Mouse (Mus musculus): ENCODE measurements around the gene Rfx6. TPM values are rescaled to one million over a fixed set of nuclear protein-coding genes. Genes with fewer than 3 reads are reported as not detected.

Gene Rfx6
- total RNA-seq (2021): not detected
- long read RNA-seq, experiment 1: 0 reads
- long read RNA-seq, experiment 2: 0 reads

- TF ChIP-seq CTCF (IDR thresholded peaks at IDR 0.05): no peak
- intact Hi-C loops (cut with DNase I): no loop called here
Observed at GRCm38 (mm10) chr10:51677548-51678250, at the start of gene Rfx6. Gene Rfx6 (plus strand): TSS chr10:51677756.

GRCm38 (mm10) chr10:51631411-51632136, 46.0 kb upstream of the Rfx6 start, which contains the start of gene Gprc6a:
Gene Gprc6a (minus strand): TSS chr10:51631461.
- intact Hi-C loops (cut with DNase I): no loop called here
- TF ChIP-seq CTCF (IDR thresholded peaks at IDR 0.05): no peak
- no peak for DNase-seq (ENCODE audit: extremely low spot score in 1 of 2, low spot score in 2 of 2)
- no peak within 1 kb of the TSS for H3K4me3 ChIP-seq
- no peak within 1 kb of the TSS for H3K27ac ChIP-seq

More at GRCm38 (mm10) chr10:51677548-51678250, at the start of gene Rfx6:
- peak; percentile 14 to 24 for DNase-seq (ENCODE audit: extremely low spot score in 1 of 2, low spot score in 2 of 2)
- no peak within 1 kb of the TSS for H3K27ac ChIP-seq
- H3K4me3 ChIP-seq: peak within 1 kb of the TSS; percentile 44

- intact Hi-C loops (cut with DNase I): no loop called here
- TF ChIP-seq CTCF (IDR thresholded peaks at IDR 0.05): no peak
- DNase-seq (ENCODE audit: extremely low spot score in 1 of 2, low spot score in 2 of 2): no peak
Observed at GRCm38 (mm10) chr10:51649506-51650221, 27.9 kb upstream of the Rfx6 start.

DNA sequence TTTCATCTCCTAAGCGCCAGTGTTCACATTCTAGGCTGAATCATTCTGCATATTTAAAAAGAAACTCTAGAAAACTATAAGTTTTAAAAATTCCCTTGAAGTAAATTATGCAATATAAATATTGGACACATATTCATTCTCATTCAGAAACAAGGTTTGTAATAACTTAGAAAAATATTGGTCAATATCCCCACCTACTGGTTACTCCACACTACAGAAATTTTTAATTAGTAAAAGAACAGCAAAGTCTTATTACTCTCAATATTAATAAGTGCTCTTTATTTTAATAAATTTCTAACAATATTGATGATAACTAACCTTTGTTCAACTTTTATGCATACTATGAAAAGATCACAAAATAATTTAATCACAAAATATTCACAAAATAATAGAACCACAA, 20.2 kb upstream of the Rfx6 start:
- H3K27ac ChIP-seq: no peak overlapping the region
- intact Hi-C loops (cut with DNase I): loop anchor here (5.0 kb wide), 2 partner anchors 60 to 100 kb away; no protein-coding TSS in a partner anchor
- TF ChIP-seq CTCF (IDR thresholded peaks at IDR 0.05): peak; percentile 37

More at GRCm38 (mm10) chr10:51649506-51650221, 27.9 kb upstream of the Rfx6 start:
- H3K27ac ChIP-seq: no peak overlapping the region
- H3K4me3 ChIP-seq: no peak overlapping the region

GRCm38 (mm10) chr10:51669334-51669733, 8.2 kb upstream of the Rfx6 start:
- no peak for DNase-seq (ENCODE audit: extremely low spot score in 1 of 2, low spot score in 2 of 2)
- intact Hi-C loops (cut with DNase I): no loop called here
- no peak overlapping the region for H3K4me3 ChIP-seq
- no peak overlapping the region for H3K27ac ChIP-seq
- peak; percentile 28 for TF ChIP-seq CTCF (IDR thresholded peaks at IDR 0.05)

More for the DNA sequence above, 20.2 kb upstream of the Rfx6 start:
- no peak overlapping the region for H3K4me3 ChIP-seq
- no peak for DNase-seq (ENCODE audit: extremely low spot score in 1 of 2, low spot score in 2 of 2)

GRCm38 (mm10) chr10:51671583-51671982, 6.0 kb upstream of the Rfx6 start:
- intact Hi-C loops (cut with DNase I): no loop called here
- Histone ChIP-seq H3K4me3 (no peak overlapping the region), H3K27ac (no peak overlapping the region)
- DNase-seq (ENCODE audit: extremely low spot score in 1 of 2, low spot score in 2 of 2): no peak
- TF ChIP-seq CTCF (IDR thresholded peaks at IDR 0.05): no peak

DNA sequence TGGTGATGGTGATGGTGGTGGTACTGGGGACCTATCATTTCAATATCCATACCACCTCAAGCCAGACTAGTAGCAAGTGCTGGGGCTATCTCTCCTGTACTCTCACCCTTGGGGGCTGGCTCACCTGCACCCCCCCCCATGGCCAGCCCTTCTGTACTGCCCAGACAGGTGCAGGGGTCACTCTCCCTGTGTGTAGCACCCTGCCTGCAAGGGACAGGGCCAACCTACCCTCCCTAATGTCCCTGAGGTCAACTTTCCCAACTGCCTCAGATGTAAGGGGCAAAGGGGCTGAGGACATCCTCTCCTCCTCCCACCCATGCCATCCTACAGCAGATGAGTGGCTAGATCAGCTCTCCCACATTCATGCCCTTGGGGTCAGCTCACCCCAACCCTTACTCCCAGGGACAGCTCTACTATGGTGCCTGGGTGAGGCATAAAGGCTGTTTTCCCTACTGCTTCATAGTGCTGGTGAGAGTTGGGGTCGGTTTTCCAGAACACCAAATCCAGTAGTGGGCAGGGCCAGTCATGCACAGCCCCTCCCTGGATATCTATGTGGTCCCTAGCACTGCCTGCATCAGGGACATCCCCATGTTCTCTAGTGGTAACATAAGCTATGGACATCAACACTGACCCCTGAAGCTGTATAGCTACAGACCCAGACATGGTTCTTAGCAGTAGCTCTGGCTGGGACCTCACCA, 5.3 kb upstream of the Rfx6 start:
- intact Hi-C loops (cut with DNase I): no loop called here

DNA sequence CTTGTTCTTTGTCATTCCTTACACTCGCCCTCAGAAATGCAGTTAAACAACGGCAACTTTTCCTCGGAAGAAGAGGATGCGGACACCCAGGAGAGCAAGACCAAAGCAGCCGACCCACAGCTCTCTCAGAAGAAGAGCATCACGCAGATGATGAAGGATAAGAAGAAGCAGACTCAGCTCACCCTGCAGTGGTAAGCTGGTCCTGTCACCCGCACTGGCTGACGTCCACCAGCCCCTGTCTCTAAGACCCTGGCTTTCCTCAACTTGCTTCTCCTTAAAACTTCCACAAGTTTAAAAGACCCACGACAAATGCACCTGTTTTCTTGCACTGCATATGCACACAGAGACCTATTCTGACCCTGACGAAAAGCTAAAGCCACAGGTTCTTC, 689 bp downstream of the Rfx6 start:
- Histone ChIP-seq H3K4me3 (peak overlapping the region; percentile 44), H3K27ac (no peak overlapping the region)
- no peak for TF ChIP-seq CTCF (IDR thresholded peaks at IDR 0.05)
- intact Hi-C loops (cut with DNase I): no loop called here
- DNase-seq (ENCODE audit: extremely low spot score in 1 of 2, low spot score in 2 of 2): no peak

More for the DNA sequence above, 5.3 kb upstream of the Rfx6 start:
- no peak for TF ChIP-seq CTCF (IDR thresholded peaks at IDR 0.05)
- Histone ChIP-seq H3K4me3 (no peak overlapping the region), H3K27ac (no peak overlapping the region)
- no peak for DNase-seq (ENCODE audit: extremely low spot score in 1 of 2, low spot score in 2 of 2)

GRCm38 (mm10) chr10:51720904-51721303, 43.3 kb downstream of the Rfx6 start:
- no peak for TF ChIP-seq CTCF (IDR thresholded peaks at IDR 0.05)
- H3K27ac ChIP-seq: no peak overlapping the region
- no peak for DNase-seq (ENCODE audit: extremely low spot score in 1 of 2, low spot score in 2 of 2)
- no peak overlapping the region for H3K4me3 ChIP-seq
- intact Hi-C loops (cut with DNase I): no loop called here

GRCm38 (mm10) chr10:51761436-51761835, 83.9 kb downstream of the Rfx6 start:
- Histone ChIP-seq H3K4me3 (no peak overlapping the region), H3K27ac (no peak overlapping the region)
- intact Hi-C loops (cut with DNase I): no loop called here
- no peak for DNase-seq (ENCODE audit: extremely low spot score in 1 of 2, low spot score in 2 of 2)
- TF ChIP-seq CTCF (IDR thresholded peaks at IDR 0.05): no peak

- Histone ChIP-seq H3K4me3 (no peak overlapping the region), H3K27ac (no peak overlapping the region)
- no peak for DNase-seq (ENCODE audit: extremely low spot score in 1 of 2, low spot score in 2 of 2)
- intact Hi-C loops (cut with DNase I): no loop called here
- no peak for TF ChIP-seq CTCF (IDR thresholded peaks at IDR 0.05)
Observed at GRCm38 (mm10) chr10:51763241-51763640, 85.7 kb downstream of the Rfx6 start.
